Mouse (Mus musculus) intestine, embryonic 16.5 days (tissue): ENCODE data around the gene Pgpep1l. TPM values are rescaled to one million over a fixed set of nuclear protein-coding genes. Genes with fewer than 3 reads are reported as not detected.

Experiments used
- ATAC-seq: fragments of 200-750 bp; cut with Nextera tagmentation; 2 replicates; pipeline ENCODE4 v1.8.0; 2017; ENCODE audit warnings: moderate TSS enrichment, moderate library complexity
- H3K27ac ChIP-seq: fragments of 300-500 bp; sonication (generic); 2 replicates; pipeline ENCODE4 v1.5.1; 2014; ENCODE audit warnings: mild to moderate bottlenecking, low read length
- H3K27me3 ChIP-seq: fragments of 300-500 bp; sonication (generic); replicated peaks from 2 replicates; pipeline ENCODE4 v1.6.1; 2014; ENCODE audit warnings: low read length, control low read depth, mixed read lengths; ENCODE audit not compliant: control insufficient read depth, insufficient read depth
- H3K36me3 ChIP-seq: fragments of 300-500 bp; sonication (generic); 2 replicates; pipeline ENCODE4 v1.6.1; 2014; ENCODE audit warnings: low read length, control low read depth; ENCODE audit not compliant: control insufficient read depth, insufficient read depth
- H3K4me1 ChIP-seq: fragments of 300-500 bp; sonication (generic); 2 replicates; pipeline ENCODE4 v1.6.1; 2014; ENCODE audit warnings: low read length, control low read depth, mixed read lengths; ENCODE audit not compliant: control insufficient read depth, insufficient read depth
- H3K4me2 ChIP-seq: fragments of 300-500 bp; sonication (generic); 2 replicates; pipeline ENCODE4 v1.6.1; 2014; ENCODE audit warnings: low read depth, low read length, control low read depth
- H3K4me3 ChIP-seq: fragments of 300-500 bp; sonication (generic); 2 replicates; pipeline ENCODE4 v1.5.1; 2014; ENCODE audit warnings: mild to moderate bottlenecking, low read length
- H3K9ac ChIP-seq: fragments of 300-500 bp; sonication (generic); 2 replicates; pipeline ENCODE4 v1.6.1; 2014; ENCODE audit warnings: low read depth, low read length
- H3K9me3 ChIP-seq: fragments of 300-500 bp; sonication (generic); 2 replicates; pipeline ENCODE4 v1.6.1; 2016; ENCODE audit warnings: low read length, control low read depth; ENCODE audit not compliant: control insufficient read depth
- WGBS: fragments of 180-500 bp; shearing (Covaris S2); extraction: QIAGEN DNeasy Blood & Tissue Kit; methylation state at CpG from one replicate; pipeline ENCODE4 v1.1.7; 2014; 5-methylcytosine and 5-hydroxymethylcytosine counted together
- polyA plus RNA-seq: library from polyadenylated mRNA; unstranded; fragments of >200 nt; fragmentation: Nextera tagmentation; extraction: Ambion mirVana; gene quantifications from 2 replicates; pipeline ENCODE4 v1.2.1, GENCODE M21; 2015

Pgpep1l gene
- polyA plus RNA-seq, 1 experiment from 2014 or later = not detected

DNA sequence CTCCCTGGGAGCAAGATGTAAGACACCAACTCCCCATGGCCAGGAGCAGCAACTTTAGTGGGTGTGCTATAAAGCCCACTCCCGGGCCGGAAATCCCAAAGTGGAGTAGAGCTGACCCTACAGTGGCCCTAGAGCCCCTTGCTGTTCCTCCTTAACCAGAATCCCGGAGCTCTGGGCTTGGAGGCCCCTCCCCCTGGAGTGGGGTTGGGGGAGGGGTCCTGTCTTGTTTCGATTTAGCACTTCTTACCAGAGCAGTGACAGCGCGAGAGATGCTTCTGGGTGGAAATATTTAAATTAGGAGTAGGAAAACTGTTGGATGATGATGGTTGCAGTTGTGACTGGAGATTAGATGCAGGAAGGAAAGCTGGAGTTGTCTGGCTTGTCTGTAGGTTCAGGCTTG, 35.5 kb downstream of the Pgpep1l start:
- H3K36me3 ChIP-seq = no peaks in the 10 kb centered on the region; the same call in 1 of the 2 replicates
- 53% methylated on average over 6 of the region's 6 CpGs for WGBS
- H3K27me3 ChIP-seq = no peaks in the 10 kb centered on the region
- H3K4me1 ChIP-seq = no peaks in the 10 kb centered on the region
- ATAC-seq = no peak
- H3K9ac ChIP-seq = no peak overlapping the region
- no peak overlapping the region for H3K4me2 ChIP-seq
- no peaks in the 10 kb centered on the region for H3K9me3 ChIP-seq
- H3K27ac ChIP-seq = no peak overlapping the region
- no peak overlapping the region for H3K4me3 ChIP-seq

GRCm38 (mm10) chr7:68227621-68228020, 36.4 kb downstream of the Pgpep1l start:
- Histone ChIP-seq H3K27me3 (no peaks in the 10 kb centered on the region), H3K9me3 (no peaks in the 10 kb centered on the region), H3K4me1 (no peaks in the 10 kb centered on the region), H3K27ac (no peak overlapping the region), H3K9ac (no peak overlapping the region), H3K4me3 (no peak overlapping the region), H3K4me2 (no peak overlapping the region), H3K36me3 (no peaks in the 10 kb centered on the region; the same call in 1 of the 2 replicates)
- WGBS = 79% methylated on average over 4 of the region's 4 CpGs
- ATAC-seq = no peak

GRCm38 (mm10) chr7:68227021-68227420, 37.0 kb downstream of the Pgpep1l start:
- no peaks in the 10 kb centered on the region for H3K4me1 ChIP-seq
- no peak overlapping the region for H3K9ac ChIP-seq
- H3K4me3 ChIP-seq = no peak overlapping the region
- H3K9me3 ChIP-seq = no peaks in the 10 kb centered on the region
- no peak overlapping the region for H3K4me2 ChIP-seq
- H3K27me3 ChIP-seq = no peaks in the 10 kb centered on the region
- H3K27ac ChIP-seq = no peak overlapping the region
- H3K36me3 ChIP-seq = no peaks in the 10 kb centered on the region; the same call in 1 of the 2 replicates
- 87% methylated on average over 11 of the region's 11 CpGs for WGBS
- ATAC-seq = no peak

- Histone ChIP-seq H3K9me3 (no peaks in the 10 kb centered on the region), H3K27ac (no peak overlapping the region), H3K27me3 (no peaks in the 10 kb centered on the region), H3K4me3 (no peak overlapping the region), H3K4me2 (no peak overlapping the region), H3K36me3 (no peaks in the 10 kb centered on the region; the same call in 1 of the 2 replicates), H3K4me1 (no peaks in the 10 kb centered on the region), H3K9ac (no peak overlapping the region)
- WGBS = 82% methylated on average over 9 of the region's 9 CpGs
- no peak for ATAC-seq
Observed at GRCm38 (mm10) chr7:68225427-68226054, 38.5 kb downstream of the Pgpep1l start.

GRCm38 (mm10) chr7:68224006-68224405, 40.0 kb downstream of the Pgpep1l start:
- Histone ChIP-seq H3K9me3 (no peaks in the 10 kb centered on the region), H3K4me1 (no peaks in the 10 kb centered on the region), H3K4me3 (no peak overlapping the region), H3K27me3 (no peaks in the 10 kb centered on the region), H3K36me3 (peaks cover 2% of the 10 kb centered on the region; the same call in 1 of the 2 replicates), H3K4me2 (no peak overlapping the region), H3K27ac (no peak overlapping the region), H3K9ac (no peak overlapping the region)
- 91% methylated on average over 5 of the region's 5 CpGs for WGBS
- no peak for ATAC-seq

DNA sequence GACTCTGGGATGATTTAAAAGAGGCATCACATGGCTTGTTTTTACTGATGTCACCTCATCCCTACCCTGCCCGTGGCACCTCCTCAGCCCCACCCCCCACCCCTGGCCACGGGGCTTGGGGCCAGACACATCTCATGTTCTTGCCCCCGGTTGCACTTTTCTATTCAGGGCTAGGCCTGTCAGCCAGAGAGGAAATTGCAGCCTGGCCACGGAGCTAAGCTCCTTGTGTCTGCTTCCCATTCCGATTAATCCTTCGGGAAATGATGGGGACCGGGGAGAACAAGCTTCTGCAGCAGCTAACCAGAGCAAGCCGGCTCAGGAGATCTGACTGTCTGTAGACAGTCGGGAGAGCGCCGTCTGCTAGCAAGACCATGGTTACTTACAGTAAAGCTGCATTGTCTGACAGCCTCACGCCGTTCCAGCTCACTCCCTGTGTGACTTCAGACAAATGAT, 40.7 kb downstream of the Pgpep1l start:
- Histone ChIP-seq H3K36me3 (peaks cover 5% of the 10 kb centered on the region; the same call in 1 of the 2 replicates), H3K4me2 (no peak overlapping the region), H3K9ac (no peak overlapping the region), H3K4me3 (no peak overlapping the region), H3K27ac (peak overlapping the region; percentile 54), H3K9me3 (no peaks in the 10 kb centered on the region), H3K27me3 (no peaks in the 10 kb centered on the region), H3K4me1 (no peaks in the 10 kb centered on the region)
- ATAC-seq = peak; percentile 55; the same call in 1 of the 2 replicates
- WGBS = 57% methylated on average over 13 of the region's 13 CpGs

- no peak overlapping the region for H3K4me3 ChIP-seq
- H3K4me2 ChIP-seq = no peak overlapping the region
- WGBS = 80% methylated on average over 9 of the region's 9 CpGs
- 0 out of 2 replicates have a peak, but pooled peaks cover 5% of the 10 kb centered on the region for H3K36me3 ChIP-seq
- H3K27me3 ChIP-seq = no peaks in the 10 kb centered on the region
- no peak overlapping the region for H3K27ac ChIP-seq
- no peak for ATAC-seq
- no peak overlapping the region for H3K9ac ChIP-seq
- H3K4me1 ChIP-seq = no peaks in the 10 kb centered on the region
- H3K9me3 ChIP-seq = no peaks in the 10 kb centered on the region
Observed at GRCm38 (mm10) chr7:68221677-68222230, 42.3 kb downstream of the Pgpep1l start.

DNA sequence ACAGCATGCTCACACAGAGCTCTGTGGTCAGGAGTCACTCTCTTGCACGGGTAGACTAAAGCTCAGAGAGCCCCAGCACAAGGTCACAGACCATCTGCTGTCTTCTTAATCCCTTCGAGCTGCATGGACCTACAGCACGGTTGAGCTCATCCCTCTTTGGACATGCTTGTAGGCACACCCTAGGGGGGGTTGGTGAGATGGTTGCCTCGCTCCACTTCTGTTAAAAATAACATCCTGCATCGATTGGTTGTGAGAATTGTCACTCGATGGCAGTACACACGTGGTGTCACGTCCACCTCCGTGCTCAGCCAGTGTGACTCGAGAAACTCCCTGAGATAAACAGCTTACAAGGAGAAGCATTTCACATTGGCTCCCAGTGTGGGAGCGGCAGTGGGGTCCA, 45.2 kb downstream of the Pgpep1l start:
- WGBS = 90% methylated on average over 11 of the region's 11 CpGs
- Histone ChIP-seq H3K27ac (no peak overlapping the region), H3K9me3 (no peaks in the 10 kb centered on the region), H3K27me3 (no peaks in the 10 kb centered on the region), H3K4me2 (no peak overlapping the region), H3K4me1 (no peaks in the 10 kb centered on the region), H3K9ac (no peak overlapping the region), H3K4me3 (no peak overlapping the region), H3K36me3 (peaks cover 8% of the 10 kb centered on the region; the same call in 1 of the 2 replicates)
- ATAC-seq = no peak

- Histone ChIP-seq H3K9me3 (no peaks in the 10 kb centered on the region), H3K27me3 (no peaks in the 10 kb centered on the region), H3K9ac (no peak overlapping the region), H3K4me3 (no peak overlapping the region), H3K36me3 (peaks cover 11% of the 10 kb centered on the region; the same call in 1 of the 2 replicates), H3K27ac (no peak overlapping the region), H3K4me1 (no peaks in the 10 kb centered on the region), H3K4me2 (no peak overlapping the region)
- no peak for ATAC-seq
- 86% methylated on average over 18 of the region's 18 CpGs for WGBS
Observed at GRCm38 (mm10) chr7:68215522-68216070, 48.4 kb downstream of the Pgpep1l start.
